Mouse (Mus musculus) kidney, postnatal 0 days (tissue): ENCODE measurements around the gene Celsr1. TPM values are rescaled to one million over a fixed set of nuclear protein-coding genes. Genes with fewer than 3 reads are reported as not detected.
A peak's percentile ranks its signal among the peaks of the same experiment; 100 is the strongest.

Source experiments
- ATAC-seq: fragments of 200-750 bp; cut with Nextera tagmentation; replicated peaks from 2 replicates; pipeline ENCODE4 v1.8.0; 2017; ENCODE audit warnings: low read depth, moderate number of reproducible peaks, moderate TSS enrichment, moderate library complexity; ENCODE audit not compliant: low FRiP score
- DNase-seq: peaks from one replicate; pipeline ENCODE4 v3.0.0-alpha.2; 2016; ENCODE audit warnings: low spot score
- H3K27ac ChIP-seq: fragments of 300-500 bp; sonication (generic); 2 replicates; pipeline ENCODE4 v1.5.1; 2014; ENCODE audit warnings: mild to moderate bottlenecking
- H3K27me3 ChIP-seq: fragments of 300-500 bp; sonication (generic); 2 replicates; pipeline ENCODE4 v1.6.1; 2014; ENCODE audit warnings: low read length, mixed read lengths; ENCODE audit not compliant: insufficient read depth
- H3K36me3 ChIP-seq: fragments of 300-500 bp; sonication (generic); 2 replicates; pipeline ENCODE4 v1.6.1; 2014; ENCODE audit warnings: low read length, mixed read lengths; ENCODE audit not compliant: insufficient read depth
- H3K4me1 ChIP-seq: fragments of 300-500 bp; sonication (generic); replicated peaks from 2 replicates; pipeline ENCODE4 v1.6.1; 2014; ENCODE audit warnings: antibody characterized with exemption, low read length, mixed read lengths; ENCODE audit not compliant: insufficient read depth
- H3K4me2 ChIP-seq: fragments of 300-500 bp; sonication (generic); 2 replicates; pipeline ENCODE4 v1.6.1; 2014; ENCODE audit warnings: mild to moderate bottlenecking, low read length, moderate library complexity, mixed read lengths
- H3K4me3 ChIP-seq: fragments of 300-500 bp; sonication (generic); replicated peaks from 2 replicates; pipeline ENCODE4 v1.5.1; 2014; ENCODE audit warnings: low read depth, low read length
- H3K9ac ChIP-seq: fragments of 300-500 bp; sonication (generic); 2 replicates; pipeline ENCODE4 v1.6.1; 2014; ENCODE audit warnings: low read depth, low read length
- H3K9me3 ChIP-seq: fragments of 300-500 bp; sonication (generic); replicated peaks from 2 replicates; pipeline ENCODE4 v1.6.1; 2016; ENCODE audit warnings: low read length, inconsistent platforms, mixed read lengths
- CTCF ChIP-seq: IDR thresholded peaks from 2 replicates; pipeline ENCODE4 v1.5.1; 2016; ENCODE audit warnings: antibody characterized with exemption, low read depth, mild to moderate bottlenecking, moderate library complexity
- WGBS: fragments of 180-500 bp; shearing (Covaris S2); extraction: QIAGEN DNeasy Blood & Tissue Kit; methylation state at CpG from one replicate; pipeline ENCODE4 v1.1.7; 2014; 5-methylcytosine and 5-hydroxymethylcytosine counted together
- polyA plus RNA-seq: library from polyadenylated mRNA; unstranded; fragments of >200 nt; fragmentation: Nextera tagmentation; extraction: Ambion mirVana; gene quantifications from 2 replicates; pipeline ENCODE4 v1.2.1, GENCODE M21; 2015

Celsr1 gene
- polyA plus RNA-seq, 1 experiment from 2014 or later: 2.9 TPM

- H3K4me1 ChIP-seq: no peaks in the 10 kb centered on the region
- no peaks in the 10 kb centered on the region for H3K27me3 ChIP-seq
- H3K27ac ChIP-seq: no peak overlapping the region
- no peak overlapping the region for H3K4me3 ChIP-seq
- no peak for DNase-seq
- no peak overlapping the region for H3K9ac ChIP-seq
- no peak for ATAC-seq
- 89% methylated on average over 10 of the region's 10 CpGs for WGBS
- no peak overlapping the region for H3K4me2 ChIP-seq
- peaks cover 18% of the 10 kb centered on the region for H3K36me3 ChIP-seq
- H3K9me3 ChIP-seq: no peaks in the 10 kb centered on the region
- TF ChIP-seq CTCF: no peak
These were observed 131.1 kb downstream of the Celsr1 start for GRCm38 (mm10) chr15:85902505-85902904.

GRCm38 (mm10) chr15:85900801-85901200, 132.8 kb downstream of the Celsr1 start:
- ATAC-seq (no peak), DNase-seq (no peak)
- no peak for TF ChIP-seq CTCF
- Histone ChIP-seq H3K4me2 (no peak overlapping the region), H3K27me3 (no peaks in the 10 kb centered on the region), H3K9me3 (no peaks in the 10 kb centered on the region), H3K4me1 (no peaks in the 10 kb centered on the region), H3K36me3 (peaks cover 31% of the 10 kb centered on the region), H3K4me3 (no peak overlapping the region), H3K9ac (no peak overlapping the region), H3K27ac (no peak overlapping the region)
- 77% methylated on average over 12 of the region's 12 CpGs for WGBS

- TF ChIP-seq CTCF: no peak
- no peaks in the 10 kb centered on the region for H3K27me3 ChIP-seq
- peaks cover 36% of the 10 kb centered on the region for H3K36me3 ChIP-seq
- no peak overlapping the region for H3K27ac ChIP-seq
- DNase-seq (no peak), ATAC-seq (no peak)
- no peak overlapping the region for H3K4me2 ChIP-seq
- no peak overlapping the region for H3K9ac ChIP-seq
- no peaks in the 10 kb centered on the region for H3K4me1 ChIP-seq
- 82% methylated on average over 8 of the region's 8 CpGs for WGBS
- H3K9me3 ChIP-seq: no peaks in the 10 kb centered on the region
- H3K4me3 ChIP-seq: no peak overlapping the region
These were observed 133.3 kb downstream of the Celsr1 start for GRCm38 (mm10) chr15:85900318-85900717.

GRCm38 (mm10) chr15:85899396-85899795, 134.2 kb downstream of the Celsr1 start:
- TF ChIP-seq CTCF: no peak
- no peaks in the 10 kb centered on the region for H3K4me1 ChIP-seq
- no peak overlapping the region for H3K4me2 ChIP-seq
- peaks cover 43% of the 10 kb centered on the region for H3K36me3 ChIP-seq
- no peaks in the 10 kb centered on the region for H3K9me3 ChIP-seq
- H3K4me3 ChIP-seq: no peak overlapping the region
- ATAC-seq: no peak
- no peak overlapping the region for H3K27ac ChIP-seq
- no peak for DNase-seq
- no peaks in the 10 kb centered on the region for H3K27me3 ChIP-seq
- 65% methylated on average over 6 of the region's 6 CpGs for WGBS
- no peak overlapping the region for H3K9ac ChIP-seq

GRCm38 (mm10) chr15:85897113-85897512, 136.5 kb downstream of the Celsr1 start:
- ATAC-seq: no peak
- 64% methylated on average over 10 of the region's 10 CpGs for WGBS

GRCm38 (mm10) chr15:85896284-85896683, 137.3 kb downstream of the Celsr1 start:
- Histone ChIP-seq H3K4me1 (no peaks in the 10 kb centered on the region), H3K9me3 (no peaks in the 10 kb centered on the region), H3K27ac (no peak overlapping the region), H3K9ac (no peak overlapping the region), H3K4me3 (no peak overlapping the region), H3K36me3 (peaks cover 67% of the 10 kb centered on the region), H3K4me2 (no peak overlapping the region), H3K27me3 (no peaks in the 10 kb centered on the region)
- peak; percentile 95 for TF ChIP-seq CTCF
- WGBS: 19% methylated on average over 8 of the region's 8 CpGs
- DNase-seq (peak; percentile 78), ATAC-seq (peak; percentile 43)

More at GRCm38 (mm10) chr15:85897113-85897512, 136.5 kb downstream of the Celsr1 start:
- no peak overlapping the region for H3K4me3 ChIP-seq
- no peak overlapping the region for H3K27ac ChIP-seq
- TF ChIP-seq CTCF: no peak
- no peaks in the 10 kb centered on the region for H3K9me3 ChIP-seq
- no peak overlapping the region for H3K9ac ChIP-seq
- H3K27me3 ChIP-seq: no peaks in the 10 kb centered on the region
- no peaks in the 10 kb centered on the region for H3K4me1 ChIP-seq
- DNase-seq: no peak
- H3K4me2 ChIP-seq: no peak overlapping the region
- H3K36me3 ChIP-seq: peaks cover 63% of the 10 kb centered on the region

- H3K27me3 ChIP-seq: no peaks in the 10 kb centered on the region
- DNase-seq (no peak), ATAC-seq (no peak)
- H3K4me1 ChIP-seq: no peaks in the 10 kb centered on the region
- H3K9me3 ChIP-seq: no peaks in the 10 kb centered on the region
- no peak overlapping the region for H3K27ac ChIP-seq
- no peak for TF ChIP-seq CTCF
- H3K4me2 ChIP-seq: no peak overlapping the region
- no peak overlapping the region for H3K4me3 ChIP-seq
- no peak overlapping the region for H3K9ac ChIP-seq
- H3K36me3 ChIP-seq: peaks cover 77% of the 10 kb centered on the region
- 94% methylated on average over 7 of the region's 7 CpGs for WGBS
These were observed 139.7 kb downstream of the Celsr1 start for GRCm38 (mm10) chr15:85893871-85894270.
